Mouse (Mus musculus) telencephalon, adult 2 months (tissue): ENCODE results near the gene Efcab11.

ENCODE experiments used
- DNase-seq: peaks from one replicate; pipeline ENCODE4 v3.0.0-alpha.2; 2011; ENCODE audit warnings: low read depth, low spot score

The Efcab11 gene

GRCm38 (mm10) chr12:99756213-99756612, 128.0 kb downstream of the Efcab11 start:
- no peak for DNase-seq

DNA sequence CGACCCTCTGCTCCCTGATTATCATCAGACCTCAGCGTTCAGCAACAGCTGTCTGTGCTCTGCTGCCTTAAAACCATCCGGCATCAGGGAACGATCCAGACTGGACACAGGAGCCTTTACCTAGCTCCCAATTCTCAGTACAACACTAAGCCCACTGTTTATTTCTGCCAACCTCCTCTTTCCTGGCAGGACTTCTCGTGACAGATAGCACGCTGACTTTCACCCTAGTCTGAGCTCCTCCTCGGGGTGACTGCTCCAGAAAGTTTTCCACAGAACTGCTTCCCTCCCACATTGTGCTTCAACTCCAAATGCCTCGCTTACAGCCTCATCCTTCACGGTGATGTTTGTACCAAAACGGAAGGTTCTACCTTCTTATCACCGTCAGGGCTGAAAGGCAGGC, 131.3 kb downstream of the Efcab11 start:
- no peak for DNase-seq

GRCm38 (mm10) chr12:99749391-99749790, 134.8 kb downstream of the Efcab11 start:
- no peak for DNase-seq

DNA sequence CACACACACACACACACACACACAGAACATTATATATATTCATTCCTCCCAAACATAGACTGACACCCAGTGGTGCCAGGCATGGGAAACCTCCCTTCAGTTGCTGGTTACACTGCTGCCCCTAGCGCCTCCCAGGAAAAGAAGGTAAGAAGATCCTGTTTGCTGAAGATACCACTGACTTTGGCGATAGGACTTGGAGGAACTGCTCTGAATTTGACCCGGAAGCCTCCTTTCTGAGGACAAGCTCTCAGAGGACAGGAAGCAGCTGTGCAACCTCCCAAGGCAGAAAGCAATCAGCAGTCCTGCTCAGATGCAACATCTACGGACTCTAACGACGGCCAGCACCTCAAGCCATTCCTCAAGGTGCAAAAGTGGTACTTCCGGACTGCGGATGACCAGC, 142.6 kb downstream of the Efcab11 start:
- DNase-seq, result no peak

DNA sequence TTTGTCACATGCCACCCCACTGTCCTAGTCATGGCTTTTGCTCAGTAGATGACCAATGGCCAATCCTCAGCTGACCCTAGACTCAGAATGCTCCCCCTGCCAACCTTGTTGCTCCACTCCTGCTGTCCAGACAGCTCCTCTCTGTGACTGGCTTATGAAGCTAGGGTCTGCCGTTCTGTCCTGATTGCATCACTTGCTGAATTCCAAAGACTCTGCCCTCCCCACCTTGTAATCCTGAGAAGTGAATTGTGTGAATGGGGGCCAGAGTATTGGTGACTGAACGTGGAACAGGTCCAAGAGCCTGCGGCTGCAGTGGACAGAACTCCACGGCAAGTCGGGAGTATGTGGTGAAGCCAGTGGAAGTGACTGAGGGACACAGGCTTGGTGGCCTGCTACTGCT, 145.0 kb downstream of the Efcab11 start:
- no peak for DNase-seq

GRCm38 (mm10) chr12:99738256-99738655, 146.0 kb downstream of the Efcab11 start:
- no peak for DNase-seq

GRCm38 (mm10) chr12:99736971-99737370, 147.3 kb downstream of the Efcab11 start:
- no peak for DNase-seq

DNA sequence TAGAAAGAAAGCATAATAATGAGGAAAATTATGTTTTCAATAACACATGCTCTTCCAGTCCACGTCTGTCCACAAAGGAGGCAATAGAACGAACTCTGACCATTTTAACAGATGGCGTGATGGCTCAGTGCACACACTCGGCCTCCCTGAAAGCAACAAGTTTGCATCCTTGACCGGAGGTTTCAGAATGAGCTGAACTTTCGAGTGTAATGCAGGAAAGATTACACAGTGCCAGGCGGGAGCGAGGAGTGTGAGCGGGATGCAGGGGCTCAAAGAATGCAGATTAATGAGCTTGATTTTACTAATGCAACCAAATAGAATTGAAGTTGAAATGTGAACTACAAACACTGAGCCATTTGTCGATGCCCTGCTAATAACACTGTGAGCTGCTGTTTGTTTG, 149.1 kb downstream of the Efcab11 start:
- DNase-seq, result no peak

DNA sequence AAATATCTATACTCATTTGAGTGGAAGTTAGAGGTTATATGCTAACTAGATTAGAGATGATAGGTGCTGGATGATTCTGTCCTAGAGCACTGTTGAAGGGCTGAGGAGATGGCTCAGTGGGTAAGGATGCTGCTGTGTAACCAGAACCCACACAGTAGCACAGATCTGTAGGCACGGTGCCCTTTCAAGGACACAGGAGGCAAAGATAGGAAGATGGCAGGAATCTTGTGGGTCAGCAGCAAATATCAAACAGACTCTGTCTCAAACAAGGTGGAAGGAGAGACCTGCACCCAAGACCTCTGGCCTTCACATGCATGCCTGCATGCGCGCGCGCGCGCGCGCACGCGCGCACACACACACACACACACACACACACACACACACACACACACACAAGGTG, 160.0 kb downstream of the Efcab11 start:
- DNase-seq, result no peak

DNA sequence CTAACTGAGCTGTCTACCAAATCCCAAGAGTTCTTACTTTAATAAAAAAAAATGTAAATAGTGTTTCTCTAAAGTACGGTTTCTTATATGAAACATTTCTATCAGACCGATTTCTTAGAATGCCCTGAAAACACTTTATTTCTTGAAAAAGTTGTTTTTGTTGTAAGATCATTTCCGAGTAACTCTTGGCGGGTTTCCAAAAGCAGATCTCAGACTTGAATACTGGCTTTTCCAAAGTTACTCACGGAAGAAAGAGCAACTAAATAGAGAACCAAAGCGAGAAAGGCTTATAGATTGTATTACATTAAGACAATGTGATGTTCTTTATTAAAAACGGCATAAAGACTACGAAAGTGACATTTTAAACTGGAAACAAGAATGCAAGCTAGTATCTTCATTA, 160.4 kb downstream of the Efcab11 start:
- DNase-seq, result no peak

- peak; percentile 56 for DNase-seq
These were observed 162.9 kb downstream of the Efcab11 start for GRCm38 (mm10) chr12:99721318-99721717.

DNA sequence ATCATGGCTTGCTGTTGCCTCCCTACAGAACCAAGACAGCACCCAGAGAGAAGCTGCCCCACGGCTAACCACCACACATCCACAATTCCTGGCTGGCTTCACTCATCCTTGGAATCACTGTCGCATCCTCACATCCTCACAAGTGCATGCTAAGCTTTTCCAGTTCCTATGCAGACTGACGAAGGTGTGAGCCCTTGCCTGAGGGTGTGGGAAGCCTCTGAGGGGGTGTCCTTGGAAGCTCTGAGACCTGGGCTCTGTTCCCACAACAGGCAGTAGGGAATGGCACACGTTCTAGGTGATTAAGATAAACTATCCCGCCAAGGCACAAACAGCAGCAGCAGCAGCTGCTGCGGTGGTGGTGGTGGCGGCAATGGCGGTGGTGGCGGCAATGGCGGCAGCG, 164.5 kb downstream of the Efcab11 start:
- peak; percentile 45 for DNase-seq

DNA sequence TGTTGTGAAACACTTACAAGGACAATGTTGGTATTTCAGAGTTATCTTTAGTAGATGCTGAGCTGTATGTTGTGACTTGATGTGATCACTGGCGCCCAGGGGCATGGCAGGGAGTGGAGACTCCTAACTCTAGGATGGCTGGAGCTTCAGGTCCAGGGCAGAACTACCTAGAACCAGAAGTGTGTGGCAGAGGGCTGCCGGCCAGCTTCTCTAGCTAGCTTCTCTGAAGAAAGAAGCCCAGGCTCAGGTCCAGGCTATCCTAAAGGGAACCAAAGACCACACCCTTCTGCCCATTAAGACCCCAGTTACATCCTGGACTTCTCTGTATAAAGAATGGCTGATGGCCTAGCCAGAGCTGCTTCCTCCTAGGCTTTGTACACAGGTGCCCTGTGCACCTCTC, 166.1 kb downstream of the Efcab11 start:
- DNase-seq, result no peak

DNA sequence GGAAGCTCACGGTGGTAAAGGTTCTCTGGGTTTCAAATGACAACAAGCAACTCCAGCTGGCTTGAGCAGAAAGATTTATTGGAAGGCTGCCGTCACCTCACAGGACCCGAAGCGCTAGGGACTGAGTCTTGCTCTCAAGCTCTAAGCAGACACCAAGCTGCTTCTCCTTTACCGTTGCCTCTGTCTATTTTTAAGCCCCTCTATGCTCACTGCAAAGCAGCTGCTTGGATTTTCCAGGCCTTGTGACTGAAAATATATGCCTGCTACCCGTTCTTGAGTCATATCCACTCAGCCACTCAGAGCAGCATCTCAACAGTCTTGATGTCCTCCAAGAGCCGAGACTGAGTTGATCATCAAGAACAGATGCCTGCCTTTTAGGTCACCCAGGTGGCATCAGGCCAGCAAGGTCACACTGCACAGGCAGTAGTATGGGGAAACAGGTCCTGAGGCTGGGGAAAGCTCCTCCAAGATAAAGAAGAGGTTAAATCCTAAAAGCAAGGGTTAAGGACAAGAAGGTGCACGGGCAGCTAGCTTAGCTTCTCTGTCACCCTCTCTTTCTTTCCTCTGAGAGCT, 168.1 kb downstream of the Efcab11 start:
- DNase-seq, result peak; percentile 63

GRCm38 (mm10) chr12:99715129-99716037, 168.9 kb downstream of the Efcab11 start:
- no peak for DNase-seq

DNA sequence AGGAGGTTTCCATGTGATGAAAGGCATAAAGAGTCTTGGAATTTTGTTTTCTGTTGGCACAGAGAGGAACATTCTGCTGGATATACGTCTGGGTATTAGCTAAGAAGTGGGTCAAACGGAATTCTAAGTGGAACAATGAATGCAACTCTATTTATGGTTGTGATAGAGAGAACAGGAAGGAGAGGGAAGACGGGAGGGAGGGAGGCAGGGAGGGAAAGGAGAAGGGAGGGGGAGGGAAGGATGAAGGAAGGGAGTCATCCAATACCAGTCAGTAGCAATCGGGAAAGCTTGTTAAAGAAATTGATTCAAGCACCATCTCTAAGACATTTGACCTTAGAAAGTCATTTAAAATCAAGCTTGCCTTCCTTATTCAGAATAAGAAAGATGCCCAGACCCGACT, 172.0 kb downstream of the Efcab11 start:
- DNase-seq, result no peak

GRCm38 (mm10) chr12:99702248-99702647, 182.0 kb downstream of the Efcab11 start:
- DNase-seq, result no peak

GRCm38 (mm10) chr12:99700380-99700779, 183.9 kb downstream of the Efcab11 start:
- DNase-seq, result no peak

DNA sequence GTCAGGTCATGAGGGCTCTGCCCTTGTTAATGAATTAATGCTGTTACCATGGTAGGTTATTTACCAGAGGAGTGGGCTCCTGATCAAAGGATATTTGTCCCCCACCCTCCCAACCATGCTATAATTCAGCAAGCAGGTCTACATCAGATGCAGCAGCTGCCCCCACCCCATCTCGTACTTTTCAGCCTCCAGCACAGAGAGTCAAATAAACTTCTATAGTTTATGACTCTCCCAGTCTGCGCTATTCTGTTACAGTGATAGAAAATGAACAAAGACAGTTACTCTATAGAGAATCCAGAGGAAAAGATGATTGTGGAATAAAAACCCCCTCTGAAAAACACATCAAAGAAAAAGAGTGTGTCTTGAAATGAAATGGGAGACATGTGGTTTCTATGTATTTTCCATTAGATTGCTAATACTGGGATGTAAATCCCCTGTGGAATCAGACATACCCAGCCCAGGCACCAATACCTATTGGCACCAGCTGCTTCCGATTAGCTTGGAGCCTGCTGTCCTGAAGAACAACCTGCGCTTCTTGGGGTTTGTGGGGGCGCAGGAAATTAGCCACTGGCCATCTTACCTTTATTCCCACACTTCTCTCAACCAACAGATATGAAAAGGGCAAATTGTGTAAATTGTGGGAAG, 184.7 kb downstream of the Efcab11 start:
- no peak for DNase-seq

GRCm38 (mm10) chr12:99694066-99694465, 190.2 kb downstream of the Efcab11 start:
- DNase-seq, result no peak

DNA sequence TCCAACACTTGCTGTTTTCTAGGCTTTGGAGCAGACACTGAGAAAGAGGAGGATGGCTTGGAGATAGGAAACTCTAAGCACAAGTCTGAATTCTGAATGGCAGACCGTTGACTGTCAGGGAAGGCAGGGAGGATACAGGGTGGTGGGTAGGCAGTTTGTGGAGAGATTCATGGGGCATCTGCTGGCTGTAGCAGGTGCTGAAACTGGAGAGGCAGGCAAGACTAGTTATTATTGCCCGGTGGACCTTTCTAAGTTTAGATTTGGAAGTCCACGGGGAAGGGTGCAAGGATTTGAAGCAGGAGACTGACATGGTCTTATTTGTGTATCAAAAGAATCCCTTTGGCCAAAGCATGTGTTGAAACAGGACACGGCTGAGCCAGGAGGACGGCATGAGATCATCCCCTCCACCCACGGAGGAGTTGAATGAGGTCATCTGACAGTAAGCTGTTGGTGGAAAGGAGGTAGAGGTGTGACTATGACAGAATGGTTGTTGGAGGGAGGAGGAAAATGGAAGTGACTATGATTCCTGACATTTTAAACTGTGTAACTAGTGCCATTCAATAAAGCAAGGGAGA, 197.7 kb downstream of the Efcab11 start:
- no peak for DNase-seq

DNA sequence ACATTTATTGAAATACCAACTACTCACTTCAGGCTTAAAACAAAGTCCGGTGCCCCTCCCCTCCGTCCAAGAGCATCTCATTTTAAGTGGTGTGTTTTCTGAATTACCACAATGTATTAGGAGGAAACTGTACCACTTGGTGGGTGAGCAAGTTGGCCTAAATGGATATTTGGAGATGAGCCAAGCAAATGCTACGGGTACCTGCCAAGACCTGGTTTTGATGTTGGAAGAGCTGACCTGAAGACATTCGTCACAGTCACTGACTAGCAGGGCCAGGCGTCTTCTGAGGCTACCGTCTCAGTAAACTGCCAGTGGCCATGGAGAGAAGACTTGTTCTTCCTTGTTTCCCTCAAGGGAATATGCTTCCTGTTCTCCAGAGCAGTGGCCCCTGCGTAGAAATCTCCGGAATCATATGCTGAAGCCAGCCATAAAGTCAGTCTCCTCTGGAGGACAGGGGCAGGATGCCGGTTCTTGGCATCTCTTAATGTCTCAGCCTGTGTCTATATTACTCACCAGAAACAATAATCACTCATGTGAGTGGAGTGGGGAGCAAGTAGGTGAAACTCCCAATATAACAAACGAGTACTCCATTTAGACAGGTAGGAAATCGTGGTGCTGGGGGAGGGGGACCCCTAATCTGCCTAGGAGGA, 198.7 kb downstream of the Efcab11 start:
- DNase-seq, result no peak
